Mouse (Mus musculus) neural tube, embryonic 14.5 days (tissue): ENCODE results near the gene Kctd15. TPM values are rescaled to one million over a fixed set of nuclear protein-coding genes. Genes with fewer than 3 reads are reported as not detected.

Source experiments
- ATAC-seq: fragments of 200-750 bp; cut with Nextera tagmentation; 2 replicates; pipeline ENCODE4 v1.8.0; 2017; ENCODE audit warnings: low read depth, mild to moderate bottlenecking, moderate TSS enrichment, moderate library complexity
- H3K27ac ChIP-seq: fragments of 300-500 bp; sonication (generic); 2 replicates; pipeline ENCODE4 v1.5.1; 2014; ENCODE audit warnings: low read depth, mild to moderate bottlenecking, control low read depth, low read length, moderate library complexity, mixed read lengths
- H3K27me3 ChIP-seq: fragments of 300-500 bp; sonication (generic); 2 replicates; pipeline ENCODE4 v1.6.1; 2014; ENCODE audit warnings: low read length; ENCODE audit not compliant: control insufficient read depth, insufficient read depth
- H3K36me3 ChIP-seq: fragments of 300-500 bp; sonication (generic); 2 replicates; pipeline ENCODE4 v1.6.1; 2014; ENCODE audit warnings: low read length, mixed read lengths; ENCODE audit not compliant: control insufficient read depth, insufficient read depth
- H3K4me1 ChIP-seq: fragments of 300-500 bp; sonication (generic); 2 replicates; pipeline ENCODE4 v1.6.1; 2014; ENCODE audit warnings: low read length; ENCODE audit not compliant: control insufficient read depth, insufficient read depth
- H3K4me2 ChIP-seq: fragments of 300-500 bp; sonication (generic); 2 replicates; pipeline ENCODE4 v1.6.1; 2014; ENCODE audit warnings: mild to moderate bottlenecking, low read depth, low read length, control low read depth
- H3K4me3 ChIP-seq: fragments of 300-500 bp; sonication (generic); 2 replicates; pipeline ENCODE4 v1.5.1; 2014; ENCODE audit warnings: low read depth, low read length, control low read depth, mixed read lengths
- H3K9ac ChIP-seq: fragments of 300-500 bp; sonication (generic); replicated peaks from 2 replicates; pipeline ENCODE4 v1.6.1; 2014; ENCODE audit warnings: low read depth, mild to moderate bottlenecking, control low read depth, low read length, mixed read lengths
- H3K9me3 ChIP-seq: fragments of 300-500 bp; sonication (generic); 2 replicates; pipeline ENCODE4 v1.6.1; 2016; ENCODE audit warnings: low read length; ENCODE audit not compliant: control insufficient read depth
- WGBS: fragments of 180-500 bp; shearing (Covaris S2); extraction: QIAGEN DNeasy Blood & Tissue Kit; methylation state at CpG from one replicate; pipeline ENCODE4 v1.1.7; 2014; 5-methylcytosine and 5-hydroxymethylcytosine counted together
- polyA plus RNA-seq: library from polyadenylated mRNA; unstranded; fragments of >200 nt; fragmentation: Nextera tagmentation; extraction: Ambion mirVana; gene quantifications from 2 replicates; pipeline ENCODE4 v1.2.1, GENCODE M21; 2014

Kctd15 gene
- polyA plus RNA-seq, 1 experiment from 2014 or later, result 11.8 TPM

DNA sequence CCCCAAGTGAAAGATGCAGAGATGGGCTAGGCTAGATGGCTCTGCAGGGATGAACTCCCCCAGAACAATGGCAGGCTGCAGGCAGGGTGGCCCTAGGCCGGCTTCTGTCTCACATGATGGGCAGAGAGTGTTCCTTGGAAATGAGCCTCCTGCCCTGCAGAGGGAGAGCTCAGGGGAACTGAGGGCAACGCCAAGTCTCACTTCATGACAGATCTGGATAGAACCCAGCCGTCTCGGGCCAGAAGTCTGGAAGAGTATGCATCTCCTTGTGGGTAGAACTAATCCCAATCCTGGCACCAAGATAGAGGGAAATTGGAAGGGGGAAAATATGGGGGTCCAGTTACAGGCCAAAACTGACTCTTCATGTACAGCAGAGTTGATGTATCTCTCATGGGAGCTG is 36.5 kb upstream of the Kctd15 start:
- Histone ChIP-seq H3K4me3 (no peak overlapping the region), H3K36me3 (no peaks in the 10 kb centered on the region), H3K27me3 (no peaks in the 10 kb centered on the region), H3K9me3 (no peaks in the 10 kb centered on the region), H3K4me1 (0 out of 2 replicates have a peak, but pooled peaks cover 10% of the 10 kb centered on the region), H3K9ac (no peak overlapping the region), H3K27ac (peak overlapping the region; percentile 34; the same call in 1 of the 2 replicates), H3K4me2 (no peak overlapping the region)
- no peak for ATAC-seq
- WGBS, result 56% methylated on average over 4 of the region's 4 CpGs

DNA sequence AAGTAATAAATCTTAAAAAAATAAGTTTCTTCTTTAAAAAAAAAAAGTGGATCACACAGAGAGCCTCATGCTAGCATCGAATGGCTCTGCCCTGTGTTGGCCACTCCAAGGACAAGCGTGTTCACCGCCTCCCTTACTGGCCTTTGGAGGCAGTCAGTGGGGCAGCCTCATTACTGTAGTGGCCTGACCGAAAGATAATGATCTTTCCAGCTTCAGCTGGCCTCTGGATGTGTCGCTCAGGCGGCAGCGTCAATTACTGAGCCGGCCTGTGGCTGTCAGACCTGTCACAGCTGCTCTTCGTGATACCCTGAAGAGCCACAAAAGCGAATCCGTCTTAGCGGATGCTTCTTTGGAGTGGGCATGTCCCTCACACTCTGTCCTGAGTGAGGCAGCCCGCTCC is 33.6 kb upstream of the Kctd15 start:
- Histone ChIP-seq H3K36me3 (no peaks in the 10 kb centered on the region), H3K27ac (no peak overlapping the region), H3K9me3 (no peaks in the 10 kb centered on the region), H3K27me3 (no peaks in the 10 kb centered on the region), H3K4me2 (no peak overlapping the region), H3K4me1 (0 out of 2 replicates have a peak, but pooled peaks cover 14% of the 10 kb centered on the region), H3K9ac (no peak overlapping the region), H3K4me3 (no peak overlapping the region)
- 44% methylated on average over 13 of the region's 13 CpGs for WGBS
- no peak for ATAC-seq

- Histone ChIP-seq H3K4me1 (0 out of 2 replicates have a peak, but pooled peaks cover 11% of the 10 kb centered on the region), H3K9ac (no peak overlapping the region), H3K36me3 (no peaks in the 10 kb centered on the region), H3K9me3 (no peaks in the 10 kb centered on the region), H3K4me3 (no peak overlapping the region), H3K27ac (no peak overlapping the region), H3K27me3 (no peaks in the 10 kb centered on the region), H3K4me2 (no peak overlapping the region)
- WGBS, result 45% methylated on average over 6 of the region's 6 CpGs
- ATAC-seq, result no peak
Observed at GRCm38 (mm10) chr7:34689028-34689427, 32.5 kb upstream of the Kctd15 start.

DNA sequence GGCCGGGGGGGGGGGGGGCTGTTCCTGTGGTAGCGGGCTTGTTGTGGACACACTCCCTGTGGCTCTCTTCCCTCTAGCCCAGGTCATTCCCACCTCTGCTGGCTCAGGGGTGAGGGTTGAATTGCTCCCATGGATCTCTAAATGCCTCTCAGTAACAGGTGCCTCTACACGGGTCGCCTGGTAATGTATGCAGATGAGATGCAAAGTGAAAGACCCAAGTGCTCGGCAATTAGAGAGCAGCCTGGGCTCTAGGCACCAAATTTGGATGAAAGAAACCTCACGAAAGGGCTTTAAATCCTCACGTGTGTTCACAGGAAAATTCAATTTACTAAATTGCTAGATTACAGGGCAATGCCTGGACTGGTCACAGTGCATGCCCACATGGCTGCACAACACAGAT is 29.3 kb upstream of the Kctd15 start:
- 25% methylated on average over 7 of the region's 7 CpGs for WGBS
- no peak overlapping the region for H3K4me2 ChIP-seq
- no peaks in the 10 kb centered on the region for H3K27me3 ChIP-seq
- ATAC-seq, result no peak
- no peak overlapping the region for H3K4me3 ChIP-seq
- H3K27ac ChIP-seq, result no peak overlapping the region
- H3K9ac ChIP-seq, result no peak overlapping the region
- peaks cover 11% of the 10 kb centered on the region; the same call in 1 of the 2 replicates for H3K4me1 ChIP-seq
- H3K36me3 ChIP-seq, result no peaks in the 10 kb centered on the region
- H3K9me3 ChIP-seq, result no peaks in the 10 kb centered on the region

DNA sequence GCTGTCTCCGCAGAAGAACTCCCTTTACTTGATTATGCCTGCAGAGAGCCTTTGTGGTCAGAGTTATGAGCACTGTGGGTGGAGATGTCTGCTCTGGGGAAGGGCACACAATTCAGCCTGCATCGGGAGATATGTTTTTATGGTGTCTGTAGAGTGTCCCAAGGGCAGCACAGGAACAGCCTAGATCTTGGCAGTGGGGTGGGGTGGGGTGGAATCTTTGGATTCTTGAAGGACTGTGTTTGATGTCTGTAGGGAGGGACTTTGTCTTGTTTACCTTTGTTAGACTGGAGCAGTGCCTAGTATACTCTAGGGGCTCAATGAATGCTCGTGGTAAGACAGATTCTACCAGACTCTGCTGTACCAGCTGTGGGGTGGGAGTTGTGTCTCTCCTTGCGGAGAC is 28.6 kb upstream of the Kctd15 start:
- no peak overlapping the region for H3K9ac ChIP-seq
- no peak overlapping the region for H3K4me3 ChIP-seq
- H3K27me3 ChIP-seq, result no peaks in the 10 kb centered on the region
- H3K9me3 ChIP-seq, result no peaks in the 10 kb centered on the region
- ATAC-seq, result no peak
- H3K36me3 ChIP-seq, result no peaks in the 10 kb centered on the region
- no peak overlapping the region for H3K4me2 ChIP-seq
- WGBS, result 64% methylated on average over 4 of the region's 4 CpGs
- no peak overlapping the region for H3K27ac ChIP-seq
- H3K4me1 ChIP-seq, result peaks cover 10% of the 10 kb centered on the region; the same call in 1 of the 2 replicates

DNA sequence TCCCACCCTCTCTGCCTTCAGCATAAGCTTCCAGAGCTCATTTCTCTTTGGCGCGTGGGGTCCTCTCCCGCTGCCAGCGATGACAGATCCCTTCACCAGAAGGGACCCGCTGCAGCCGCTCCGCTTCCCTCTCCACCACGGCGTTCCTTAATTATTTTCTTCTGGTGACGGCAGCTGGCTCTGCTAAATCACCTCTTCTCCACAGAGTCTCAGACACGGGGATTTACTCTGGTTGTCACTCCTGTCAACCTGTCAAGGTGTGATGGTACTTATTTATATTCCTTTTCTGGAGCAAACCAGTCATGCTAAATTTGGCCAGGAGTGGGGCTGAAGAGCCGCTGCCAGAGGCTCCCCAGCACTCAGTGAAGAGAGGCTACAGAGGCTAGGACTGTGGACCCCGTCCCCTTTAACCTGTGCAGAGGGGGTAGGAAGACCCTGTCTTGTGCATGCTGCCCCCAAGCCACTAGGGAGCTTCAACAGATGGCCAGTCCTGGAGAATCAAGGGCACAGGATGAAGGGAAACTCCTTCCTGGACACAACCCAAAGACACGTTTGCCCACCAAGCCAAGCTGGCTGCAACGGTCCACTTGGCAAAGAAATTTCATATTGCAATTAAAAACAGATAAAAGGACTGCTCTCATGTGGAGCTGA is 24.4 kb upstream of the Kctd15 start:
- Histone ChIP-seq H3K27me3 (peaks cover under 1% of the 10 kb centered on the region; the same call in 1 of the 2 replicates), H3K36me3 (no peaks in the 10 kb centered on the region), H3K9me3 (no peaks in the 10 kb centered on the region), H3K4me1 (peaks cover 6% of the 10 kb centered on the region; the same call in 1 of the 2 replicates), H3K4me2 (no peak overlapping the region), H3K27ac (no peak overlapping the region; the same call in 1 of the 2 replicates), H3K9ac (no peak overlapping the region; the same call in 1 of the 2 replicates), H3K4me3 (no peak overlapping the region)
- 48% methylated on average over 15 of the region's 15 CpGs for WGBS
- ATAC-seq, result peak; percentile 33; the same call in 1 of the 2 replicates

DNA sequence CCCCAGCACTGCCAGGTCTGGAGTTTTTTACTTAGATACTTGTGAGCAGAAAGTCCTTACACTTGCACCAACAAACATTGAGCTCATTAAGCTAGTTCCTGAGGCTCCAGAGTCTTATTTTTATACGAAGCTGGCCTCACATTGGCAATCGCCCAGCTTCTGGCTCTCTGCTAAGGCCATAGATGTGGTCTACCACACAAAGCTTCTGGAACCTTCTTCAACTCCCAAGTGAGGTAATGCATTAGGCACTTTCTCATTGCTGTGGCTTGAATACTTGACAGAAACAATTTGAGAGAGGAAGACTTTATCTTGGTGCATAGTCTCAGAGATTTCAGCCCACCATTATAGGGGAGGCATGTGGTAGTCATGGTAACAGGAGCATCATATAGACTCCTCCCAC is 23.4 kb upstream of the Kctd15 start:
- Histone ChIP-seq H3K9me3 (no peaks in the 10 kb centered on the region), H3K4me1 (peaks cover 6% of the 10 kb centered on the region; the same call in 1 of the 2 replicates), H3K36me3 (no peaks in the 10 kb centered on the region), H3K9ac (no peak overlapping the region), H3K4me2 (no peak overlapping the region), H3K27ac (no peak overlapping the region), H3K27me3 (peaks cover 10% of the 10 kb centered on the region), H3K4me3 (no peak overlapping the region)
- ATAC-seq, result no peak
- 75% methylated on average over 2 of the region's 2 CpGs for WGBS

DNA sequence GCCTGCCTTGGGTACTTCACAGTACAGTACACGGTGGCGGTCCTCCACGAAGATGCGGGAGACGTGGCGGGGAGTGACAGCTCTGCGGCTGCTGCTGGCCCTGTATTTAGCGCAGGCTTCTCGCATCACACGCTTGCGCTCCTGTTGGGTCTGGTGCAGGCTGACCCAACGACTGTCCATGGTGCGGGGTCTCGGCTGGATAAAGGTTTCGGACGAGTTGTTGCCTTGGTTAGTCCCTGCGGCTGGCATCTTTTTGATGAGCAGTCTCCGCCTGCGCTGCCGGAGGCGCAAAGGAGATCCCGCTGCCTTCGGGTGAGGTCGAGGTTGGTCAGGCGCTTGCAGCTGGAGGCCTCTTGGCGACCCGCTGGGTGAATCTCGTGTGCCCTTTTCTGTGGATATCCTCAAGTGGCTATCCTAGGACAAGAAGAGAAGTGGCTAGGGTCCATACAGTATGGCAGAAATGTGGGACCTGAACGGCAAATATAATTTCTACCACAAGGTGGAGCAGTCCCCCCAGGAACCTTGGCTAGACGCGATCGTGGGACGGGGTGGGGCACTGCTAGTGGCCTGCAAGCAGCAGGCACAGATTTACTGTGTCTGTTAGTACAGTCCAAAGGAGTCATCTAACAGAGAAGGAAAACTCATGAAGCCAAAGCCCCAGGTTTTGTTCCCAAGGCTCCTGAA is 19.4 kb upstream of the Kctd15 start:
- peak overlapping the region; percentile 5; the same call in 1 of the 2 replicates for H3K9ac ChIP-seq
- H3K4me2 ChIP-seq, result peak overlapping the region; percentile 42
- H3K27me3 ChIP-seq, result peaks cover 17% of the 10 kb centered on the region

More for the DNA sequence above, 19.4 kb upstream of the Kctd15 start:
- 0 out of 2 replicates have a peak, but pooled peaks cover 2% of the 10 kb centered on the region for H3K4me1 ChIP-seq
- no peak overlapping the region for H3K27ac ChIP-seq
- ATAC-seq, result peak; percentile 54; the same call in 1 of the 2 replicates
- H3K4me3 ChIP-seq, result peak overlapping the region; percentile 26
- no peaks in the 10 kb centered on the region for H3K36me3 ChIP-seq
- WGBS, result 8% methylated on average over 33 of the region's 33 CpGs
- H3K9me3 ChIP-seq, result no peaks in the 10 kb centered on the region
